Mouse (Mus musculus): ENCODE data around the gene Spink2. TPM values are rescaled to one million over a fixed set of nuclear protein-coding genes. Genes with fewer than 3 reads are reported as not detected.
A peak's percentile ranks its signal among the peaks of the same experiment; 100 is the strongest.

Gene Spink2
- polyA plus RNA-seq, 1 experiment from 2014 or later, result 1.3 TPM

DNA sequence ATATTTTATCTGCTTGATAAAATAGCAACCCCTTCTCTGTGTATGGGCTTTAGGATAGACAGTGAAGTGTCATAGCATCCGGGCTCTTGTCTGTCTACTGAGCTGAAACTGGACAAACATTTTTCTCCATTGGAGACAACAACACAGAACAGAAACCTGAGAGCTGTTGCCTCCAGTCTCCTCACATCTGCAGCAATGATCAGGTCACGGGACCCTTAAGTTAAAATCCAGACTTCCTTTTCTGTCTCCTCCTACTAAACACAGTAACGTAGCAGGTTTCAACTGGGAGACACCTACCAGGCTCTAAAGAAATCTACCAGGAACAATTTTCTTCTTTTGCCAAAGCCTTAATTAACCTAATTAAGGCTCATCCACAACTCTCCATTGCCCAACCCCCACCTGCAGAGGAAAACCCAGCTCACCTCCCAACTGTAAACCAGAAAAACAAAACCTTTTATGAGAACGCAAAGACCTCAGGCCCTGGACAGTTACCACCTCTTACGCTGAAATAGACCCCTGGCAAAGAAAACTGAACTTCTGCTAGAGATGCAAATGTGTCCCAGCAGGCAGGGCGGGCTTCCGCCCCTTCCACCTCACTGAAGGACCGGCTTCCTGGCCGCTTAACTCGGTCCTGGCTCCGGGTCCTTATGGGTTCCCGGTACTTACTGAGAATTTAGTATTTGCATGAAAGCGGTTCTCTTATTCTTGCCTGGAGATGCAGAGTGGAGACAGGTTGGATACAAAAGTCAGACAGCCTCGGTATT lies 53.3 kb downstream of the Spink2 start:
- peak; percentile 39; the same call in 1 of the 2 replicates for ATAC-seq (ENCODE audit: low FRiP score, low TSS enrichment)

DNA sequence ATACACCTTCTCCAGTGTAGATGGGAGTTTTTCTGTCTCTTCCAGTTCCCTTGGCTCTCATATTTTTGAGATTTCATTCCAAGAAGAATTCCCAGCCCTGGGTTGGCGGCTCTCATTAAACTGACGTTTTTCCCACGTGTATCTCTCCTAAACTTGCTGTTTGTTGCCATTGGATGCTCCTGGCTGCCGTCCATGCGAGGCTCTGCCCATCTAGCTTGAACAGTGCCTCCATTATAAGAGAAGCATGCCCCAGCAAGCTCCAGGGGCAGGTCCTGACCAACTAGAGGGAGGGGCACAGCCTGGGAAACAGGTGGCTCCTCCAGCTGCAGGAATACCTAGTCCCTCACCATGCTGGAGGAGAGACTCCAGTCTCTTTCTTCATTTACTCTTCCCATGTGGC lies 54.3 kb downstream of the Spink2 start:
- no peaks in the 10 kb centered on the region for H3K9me3 ChIP-seq (ENCODE audit: low read length)
- H3K27ac ChIP-seq (ENCODE audit: low read length), result no peak overlapping the region
- no peak overlapping the region for H3K9ac ChIP-seq (replicated peaks; ENCODE audit: low read length)
- no peak for ATAC-seq (ENCODE audit: low FRiP score, low TSS enrichment)
- no peak overlapping the region for H3K4me3 ChIP-seq (ENCODE audit: low read length)
- H3K4me1 ChIP-seq (ENCODE audit: insufficient read depth, low read length), result peaks cover 6% of the 10 kb centered on the region; the same call in 1 of the 2 replicates
- no peaks in the 10 kb centered on the region for H3K27me3 ChIP-seq (ENCODE audit: insufficient read depth, low read length)
- H3K4me2 ChIP-seq (replicated peaks; ENCODE audit: low read depth, low read length), result no peak overlapping the region
- WGBS, result 67% methylated on average over 5 of the region's 5 CpGs
- no peaks in the 10 kb centered on the region for H3K36me3 ChIP-seq (ENCODE audit: insufficient read depth, low read length)

More for the DNA sequence above, 53.3 kb downstream of the Spink2 start:
- no peak overlapping the region for H3K4me3 ChIP-seq (ENCODE audit: low read length)
- H3K4me1 ChIP-seq (ENCODE audit: insufficient read depth, low read length), result peaks cover 6% of the 10 kb centered on the region; the same call in 1 of the 2 replicates
- no peaks in the 10 kb centered on the region for H3K9me3 ChIP-seq (ENCODE audit: low read length)
- H3K9ac ChIP-seq (replicated peaks; ENCODE audit: low read length), result no peak overlapping the region
- no peak overlapping the region for H3K4me2 ChIP-seq (replicated peaks; ENCODE audit: low read depth, low read length)
- WGBS, result 30% methylated on average over 14 of the region's 14 CpGs
- peak overlapping the region; percentile 6; the same call in 1 of the 2 replicates for H3K27ac ChIP-seq (ENCODE audit: low read length)
- H3K27me3 ChIP-seq (ENCODE audit: insufficient read depth, low read length), result no peaks in the 10 kb centered on the region
- no peaks in the 10 kb centered on the region for H3K36me3 ChIP-seq (ENCODE audit: insufficient read depth, low read length)

DNA sequence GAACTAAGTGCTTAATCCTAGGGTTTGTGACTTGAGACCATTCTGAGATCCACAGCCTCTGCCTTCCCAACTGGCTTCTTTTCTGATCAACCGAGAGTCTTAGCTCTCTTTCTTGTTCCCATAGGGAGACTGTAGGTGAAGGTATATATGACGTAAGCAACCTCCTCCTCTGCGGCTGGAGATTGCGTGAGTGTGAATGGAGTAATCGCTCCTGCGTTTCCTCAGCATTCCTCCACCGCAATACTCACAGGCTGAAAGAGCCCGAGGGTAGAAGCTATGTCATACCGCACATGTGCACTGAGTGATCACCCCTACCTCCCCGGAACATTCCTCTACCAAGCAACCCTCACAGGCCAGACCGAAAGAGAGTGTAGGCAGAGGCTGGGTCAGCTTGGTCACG lies 55.7 kb downstream of the Spink2 start:
- Histone ChIP-seq H3K4me1 (ENCODE audit: insufficient read depth, low read length) (peaks cover 6% of the 10 kb centered on the region; the same call in 1 of the 2 replicates), H3K9me3 (ENCODE audit: low read length) (no peaks in the 10 kb centered on the region), H3K9ac (replicated peaks; ENCODE audit: low read length) (no peak overlapping the region), H3K4me2 (replicated peaks; ENCODE audit: low read depth, low read length) (no peak overlapping the region), H3K4me3 (ENCODE audit: low read length) (no peak overlapping the region), H3K27me3 (ENCODE audit: insufficient read depth, low read length) (no peaks in the 10 kb centered on the region), H3K36me3 (ENCODE audit: insufficient read depth, low read length) (no peaks in the 10 kb centered on the region), H3K27ac (ENCODE audit: low read length) (no peak overlapping the region)
- ATAC-seq (ENCODE audit: low FRiP score, low TSS enrichment), result no peak
- WGBS, result 94% methylated on average over 12 of the region's 12 CpGs

Other genes starting within 250 kb of the Spink2 start
- 98.0 and 104 TPM in 2 replicates for gene Srp72, start 236.8 kb downstream of the Spink2 start, polyA plus RNA-seq (2015; fragmentation: Nextera tagmentation; extraction: Ambion mirVana)
- not detected in 2 replicates for gene Arl9, start 207.4 kb downstream of the Spink2 start, polyA plus RNA-seq (2015; fragmentation: Nextera tagmentation; extraction: Ambion mirVana)
- gene Thegl, start 195.4 kb downstream of the Spink2 start, polyA plus RNA-seq (2015; fragmentation: Nextera tagmentation; extraction: Ambion mirVana), result 0.09 TPM in 1 of 2 replicates, not detected in the other
- 1.1 and 1.8 TPM in 2 replicates for gene Hopx, start 96.3 kb downstream of the Spink2 start, polyA plus RNA-seq (2015; fragmentation: Nextera tagmentation; extraction: Ambion mirVana)
- gene Rest, start 54.0 kb upstream of the Spink2 start, polyA plus RNA-seq (2015; fragmentation: Nextera tagmentation; extraction: Ambion mirVana), result 37.6 and 40.5 TPM in 2 replicates
- gene Noa1, start 98.6 kb upstream of the Spink2 start, polyA plus RNA-seq (2015; fragmentation: Nextera tagmentation; extraction: Ambion mirVana), result 34.2 and 35.9 TPM in 2 replicates
- gene Polr2b, start 98.7 kb upstream of the Spink2 start, polyA plus RNA-seq (2015; fragmentation: Nextera tagmentation; extraction: Ambion mirVana), result 70.5 and 70.8 TPM in 2 replicates
- gene Igfbp7, start 196.6 kb upstream of the Spink2 start, polyA plus RNA-seq (2015; fragmentation: Nextera tagmentation; extraction: Ambion mirVana), result 455 and 475 TPM in 2 replicates